Mouse (Mus musculus) MEL (cell line): Measurements from ENCODE around the gene Hoxd4. TPM values are rescaled to one million over a fixed set of nuclear protein-coding genes. Genes with fewer than 3 reads are reported as not detected.

Source experiments
- DNase-seq: peaks from one replicate; pipeline ENCODE4 v3.0.0; 2011; ENCODE audit warnings: low read depth, low spot score
- H3K27ac ChIP-seq: 2 replicates; pipeline ENCODE4 v1.5.1; 2012; ENCODE audit warnings: low read depth, mild to moderate bottlenecking, control low read depth, low read length, moderate library complexity; ENCODE audit not compliant: control insufficient read depth
- H3K27me3 ChIP-seq, 2 experiments: fragments of 150-350 bp in 1 of 2; sonication (generic) in 1 of 2; 2 replicates each; pipeline ENCODE4 v1.6.1; 2012; ENCODE audit warnings: low read length in 2 of 2, mild to moderate bottlenecking in 2 of 2, improper control_type of control experiment in 1 of 2, moderate library complexity in 1 of 2; ENCODE audit not compliant: insufficient read depth in 2 of 2, control insufficient read depth in 1 of 2
- H3K36me3 ChIP-seq, 2 experiments: 2 replicates each; pipeline ENCODE4 v1.6.1; 2012 to 2014; ENCODE audit warnings: low read length in 2 of 2, improper control_type of control experiment in 1 of 2, inconsistent platforms in 1 of 2, mild to moderate bottlenecking in 1 of 2; ENCODE audit not compliant: insufficient read depth in 2 of 2, control insufficient read depth in 1 of 2
- H3K4me1 ChIP-seq, 2 experiments: fragments of 150-350 bp in 1 of 2; sonication (generic) in 1 of 2; 2 replicates each; pipeline ENCODE4 v1.6.1; 2012; ENCODE audit warnings: low read length in 2 of 2, improper control_type of control experiment in 1 of 2, mild to moderate bottlenecking in 1 of 2; ENCODE audit not compliant: insufficient read depth in 2 of 2, control insufficient read depth in 1 of 2
- H3K4me3 ChIP-seq, 2 experiments: fragments of 150-350 bp in 1 of 2; sonication (generic) in 1 of 2; 2 replicates each; pipeline ENCODE4 v1.5.1; 2012; ENCODE audit warnings: low read depth in 2 of 2, low read length in 2 of 2, mild to moderate bottlenecking in 2 of 2, moderate library complexity in 2 of 2, control low read depth in 1 of 2, improper control_type of control experiment in 1 of 2; ENCODE audit not compliant: control insufficient read depth in 1 of 2, insufficient read depth in 1 of 2
- H3K79me2 ChIP-seq: 2 replicates; pipeline ENCODE4 v1.6.1; 2012; ENCODE audit warnings: mild to moderate bottlenecking, low read length, moderate library complexity; ENCODE audit not compliant: control insufficient read depth, poor library complexity, insufficient read depth
- H3K9ac ChIP-seq: 2 replicates; pipeline ENCODE4 v1.6.1; 2012; ENCODE audit warnings: low read depth, mild to moderate bottlenecking, control low read depth, low read length, moderate library complexity; ENCODE audit not compliant: control insufficient read depth, poor library complexity, severe bottlenecking
- H3K9me3 ChIP-seq: fragments of 150-350 bp; sonication (generic); replicated peaks from 2 replicates; pipeline ENCODE4 v1.6.1; 2012; ENCODE audit warnings: mild to moderate bottlenecking, low read length, improper control_type of control experiment, moderate library complexity; ENCODE audit not compliant: insufficient read depth
- E2F4 ChIP-seq: IDR thresholded peaks from 2 replicates; pipeline ENCODE4 v1.6.1; 2011; ENCODE audit warnings: low read depth, low read length, improper control_type of control experiment, borderline replicate concordance
- ELF1 ChIP-seq: IDR thresholded peaks from 2 replicates; pipeline ENCODE4 v1.6.1; 2014; ENCODE audit warnings: low read depth, mild to moderate bottlenecking, inconsistent platforms, low read length, improper control_type of control experiment, moderate library complexity
- ETS1 ChIP-seq: IDR thresholded peaks from 2 replicates; pipeline ENCODE4 v1.6.1; 2012; ENCODE audit warnings: low read depth, mild to moderate bottlenecking, inconsistent platforms, low read length, improper control_type of control experiment, moderate library complexity
- HCFC1 ChIP-seq: IDR thresholded peaks from 2 replicates; pipeline ENCODE4 v1.6.1; 2012; ENCODE audit warnings: low read depth, mild to moderate bottlenecking, inconsistent platforms, low read length, improper control_type of control experiment, moderate library complexity
- JUND ChIP-seq: IDR thresholded peaks from 2 replicates; pipeline ENCODE4 v1.6.1; 2011; ENCODE audit warnings: low read depth, mild to moderate bottlenecking, improper control_type of control experiment, low read length
- KAT2A ChIP-seq: conservative IDR thresholded peaks from 2 replicates; pipeline ENCODE4 v1.6.1; 2012; ENCODE audit warnings: low read depth, low read length, improper control_type of control experiment, inconsistent platforms
- MAX ChIP-seq: IDR thresholded peaks from 2 replicates; pipeline ENCODE4 v1.6.1; 2011; ENCODE audit warnings: low read length, improper control_type of control experiment
- MXI1 ChIP-seq: IDR thresholded peaks from 2 replicates; pipeline ENCODE4 v1.6.1; 2011; ENCODE audit warnings: mild to moderate bottlenecking, low read depth, low read length, improper control_type of control experiment
- NELFE ChIP-seq: IDR thresholded peaks from 2 replicates; pipeline ENCODE4 v1.6.1; 2011; ENCODE audit warnings: low read depth, low read length, improper control_type of control experiment
- POLR2A ChIP-seq, 2 experiments: IDR thresholded peaks; 2 replicates each; pipeline ENCODE4 v1.6.1; 2011 to 2012; ENCODE audit warnings: low read length in 2 of 2, mild to moderate bottlenecking in 2 of 2, control low read depth in 1 of 2, improper control_type of control experiment in 1 of 2, low read depth in 1 of 2, moderate library complexity in 1 of 2; ENCODE audit not compliant: control insufficient read depth in 1 of 2, insufficient read depth in 1 of 2, poor library complexity in 1 of 2
- SIN3A ChIP-seq: IDR thresholded peaks from 2 replicates; pipeline ENCODE4 v1.6.1; 2012; ENCODE audit warnings: low read length, improper control_type of control experiment, inconsistent platforms
- TAL1 ChIP-seq: IDR thresholded peaks from 2 replicates; pipeline ENCODE4 v1.6.1; 2012; ENCODE audit warnings: mild to moderate bottlenecking, inconsistent platforms, low read length, moderate library complexity, mixed read lengths
- TCF12 ChIP-seq: IDR thresholded peaks from 2 replicates; pipeline ENCODE4 v1.6.1; 2014; ENCODE audit warnings: low read depth, mild to moderate bottlenecking, inconsistent platforms, low read length, improper control_type of control experiment, moderate library complexity
- ZC3H11A ChIP-seq: IDR thresholded peaks from 2 replicates; pipeline ENCODE4 v1.6.1; 2012; ENCODE audit warnings: low read depth, mild to moderate bottlenecking, inconsistent platforms, low read length, improper control_type of control experiment
- ZKSCAN1 ChIP-seq: IDR thresholded peaks from 2 replicates; pipeline ENCODE4 v1.6.1; 2012; ENCODE audit warnings: low read depth, mild to moderate bottlenecking, inconsistent platforms, low read length, improper control_type of control experiment, moderate library complexity
- polyA plus RNA-seq, 2 experiments: library from polyadenylated mRNA; stranded (reverse) in 1 of 2; unstranded in 1 of 2; fragments of >175 nt in 1 of 2; fragments of >200 nt in 1 of 2; gene quantifications; 2 replicates each; pipeline versions ENCODE4 v1.2.1 to v1.2.4; 2012; ENCODE audit warnings: low replicate concordance in 2 of 2, low read depth in 1 of 2; ENCODE audit not compliant: insufficient read length in 2 of 2, insufficient read depth in 1 of 2, missing spikeins in 1 of 2
- total RNA-seq: library from RNA; depleted of rRNA; stranded (reverse); fragments of 300-350 nt; gene quantifications from 2 replicates; pipeline ENCODE4 v1.2.3, GENCODE M21; 2012

Gene Hoxd4
- total and polyA plus RNA-seq, 3 experiments, result not detected

GRCm38 (mm10) chr2:74753711-74754110 is 42.0 kb downstream of the Hoxd4 start:
- DNase-seq, result no peak
- Histone ChIP-seq H3K79me2 (no peaks in the 10 kb centered on the region), H3K9ac (no peak overlapping the region), H3K36me3 (no peaks in the 10 kb centered on the region), H3K4me3 (no peak overlapping the region), H3K4me1 (no peaks in the 10 kb centered on the region), H3K27me3 (peaks cover 0 to 3% of the 10 kb centered on the region in 2 experiments; a peak in 1 of 4 replicates), H3K9me3 (no peaks in the 10 kb centered on the region), H3K27ac (no peak overlapping the region)
- TF ChIP-seq MXI1, result no peak
- TF ChIP-seq MAX, result no peak
- no peak for TF ChIP-seq TCF12

- no peak overlapping the region for H3K4me3 ChIP-seq
- H3K9me3 ChIP-seq, result no peaks in the 10 kb centered on the region
- TF ChIP-seq ZKSCAN1 (no peak), ELF1 (no peak), HCFC1 (no peak), ETS1 (no peak), ZC3H11A (no peak), E2F4 (no peak), KAT2A (no peak), MAX (no peak)
- no peaks in the 10 kb centered on the region for H3K36me3 ChIP-seq
- H3K9ac ChIP-seq, result no peak overlapping the region
- DNase-seq, result no peak
- H3K4me1 ChIP-seq, result no peaks in the 10 kb centered on the region
- no peaks in the 10 kb centered on the region for H3K79me2 ChIP-seq
- H3K27me3 ChIP-seq, result peaks cover 0 to 3% of the 10 kb centered on the region in 2 experiments; a peak in 1 of 4 replicates
- no peak overlapping the region for H3K27ac ChIP-seq
Observed at GRCm38 (mm10) chr2:74760146-74760545, 48.4 kb downstream of the Hoxd4 start.

- H3K9ac ChIP-seq, result no peak overlapping the region
- no peak for TF ChIP-seq SIN3A
- TF ChIP-seq KAT2A, result no peak
- TF ChIP-seq HCFC1, result no peak
- TF ChIP-seq POLR2A (IDR thresholded peaks at IDR 0.05; ENCODE audit: control insufficient read depth in 1 of 2, insufficient read depth in 1 of 2, low read depth in 1 of 2, low read length in 2 of 2, poor library complexity in 1 of 2), result no peak
- TF ChIP-seq TAL1, result no peak
- no peak for TF ChIP-seq NELFE
- TF ChIP-seq JUND, result no peak
- no peak for TF ChIP-seq ETS1
- H3K36me3 ChIP-seq, result no peaks in the 10 kb centered on the region
- no peak for DNase-seq
- H3K4me1 ChIP-seq, result no peaks in the 10 kb centered on the region
- H3K79me2 ChIP-seq, result no peaks in the 10 kb centered on the region
- H3K27me3 ChIP-seq, result peaks cover 0 to 3% of the 10 kb centered on the region in 2 experiments; a peak in 2 of 4 replicates
- H3K27ac ChIP-seq, result no peak overlapping the region
- no peaks in the 10 kb centered on the region for H3K9me3 ChIP-seq
- no peak overlapping the region for H3K4me3 ChIP-seq
Observed at GRCm38 (mm10) chr2:74761941-74762340, 50.2 kb downstream of the Hoxd4 start.
